Mouse (Mus musculus) lung, postnatal 36 days (tissue): ENCODE data around the gene Exoc3l.
"Not testable (repeated sequence)": the region's sequence is repeated elsewhere in the genome, so short reads cannot be mapped to it uniquely, and the experiment has no call there.

Experiments
- DNase-seq: peaks from one replicate; pipeline ENCODE4 v3.0.0; 2022; ENCODE audit warnings: mixed read lengths

The Exoc3l gene

DNA sequence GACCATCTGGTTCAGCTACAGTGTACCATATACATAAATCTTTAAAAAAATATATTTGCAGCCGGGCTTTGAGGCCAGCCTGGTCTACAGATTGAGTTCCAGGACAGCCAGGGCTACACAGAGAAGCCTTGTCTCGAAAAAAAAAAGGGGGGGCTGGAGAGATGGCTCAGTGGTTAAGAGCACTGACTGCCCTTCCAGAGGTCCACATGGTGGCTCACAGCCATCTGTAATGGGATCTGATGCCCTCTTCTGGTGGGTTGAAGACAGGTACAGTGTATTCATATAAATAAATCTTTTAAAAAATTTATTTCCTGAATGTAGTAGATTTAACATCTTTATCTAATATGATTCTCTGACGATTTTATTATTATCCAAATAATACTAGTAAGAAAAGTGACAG is 4.1 kb downstream of the Exoc3l start:
- not testable (repeated sequence) for DNase-seq

DNA sequence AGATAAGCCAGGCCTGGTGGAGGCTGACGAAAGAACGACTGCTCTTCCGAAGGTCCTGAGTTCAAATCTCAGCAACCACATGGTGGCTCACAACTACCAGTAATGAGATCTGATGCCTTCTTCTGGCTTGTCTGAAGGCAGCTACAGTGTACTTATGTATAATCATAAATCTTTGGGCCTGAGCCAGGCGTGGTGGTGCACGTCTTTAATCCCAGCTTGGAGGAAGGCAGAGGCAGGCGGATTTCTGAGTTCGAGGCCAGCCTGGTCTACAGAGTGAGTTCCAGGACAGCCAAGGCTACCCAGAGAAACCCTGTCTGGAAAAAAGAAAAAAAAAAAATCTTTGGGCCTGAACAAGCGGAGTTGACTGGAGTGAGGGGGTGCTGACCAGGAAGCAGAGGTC is 4.5 kb downstream of the Exoc3l start:
- DNase-seq = not testable (repeated sequence)

- peak; percentile 96 for DNase-seq
Measured at GRCm38 (mm10) chr8:105290554-105291314, 5.2 kb downstream of the Exoc3l start.

GRCm38 (mm10) chr8:105289805-105290460 is 6.0 kb downstream of the Exoc3l start, which contains the start of gene 4931428F04Rik:
Gene 4931428F04Rik, minus strand, starts transcription at chr8:105289864.
- peak; percentile 44 for DNase-seq

GRCm38 (mm10) chr8:105288958-105289732 is 6.8 kb downstream of the Exoc3l start:
- peak; percentile 95 for DNase-seq

- DNase-seq = no peak
Measured at GRCm38 (mm10) chr8:105288231-105288630, 7.7 kb downstream of the Exoc3l start.

DNA sequence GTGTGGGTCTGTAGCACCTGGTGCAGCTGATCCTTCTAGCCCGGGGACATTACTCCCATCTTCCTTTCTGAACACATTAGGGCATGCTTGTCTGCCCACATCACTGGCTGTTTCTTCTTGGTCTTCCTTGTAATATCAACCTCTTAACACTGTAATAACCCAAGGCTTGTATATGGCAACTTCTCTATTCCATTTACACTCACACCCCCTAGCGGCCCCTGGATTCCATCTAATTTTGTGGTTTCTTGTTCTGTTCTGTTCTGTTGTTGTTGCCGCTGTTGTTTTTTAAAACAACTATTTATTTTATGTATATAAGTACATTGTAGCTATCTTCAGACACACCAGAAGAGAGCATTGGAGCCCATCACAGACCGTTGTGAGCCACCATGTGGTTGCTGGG is 9.0 kb downstream of the Exoc3l start:
- DNase-seq = no peak

DNA sequence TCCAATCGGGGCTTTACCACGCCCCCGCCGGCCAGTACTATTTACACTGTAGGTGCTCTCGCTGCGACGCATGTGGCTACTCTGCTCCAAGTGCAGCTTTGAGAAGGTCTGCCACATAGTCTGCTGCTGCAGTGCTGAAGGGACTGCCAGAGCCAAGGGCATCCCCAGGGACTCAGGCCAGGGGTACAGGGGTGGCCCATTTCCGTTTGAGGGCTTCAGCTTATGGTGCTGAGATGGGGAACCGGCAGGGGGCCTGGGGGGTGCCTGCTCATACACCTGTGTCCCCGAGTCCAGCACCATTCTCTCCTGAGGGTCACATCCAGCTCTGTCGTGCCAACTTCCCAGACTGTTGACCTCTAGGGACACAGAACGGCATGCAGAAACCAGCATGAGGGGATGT is 10.4 kb downstream of the Exoc3l start:
- no peak for DNase-seq

DNA sequence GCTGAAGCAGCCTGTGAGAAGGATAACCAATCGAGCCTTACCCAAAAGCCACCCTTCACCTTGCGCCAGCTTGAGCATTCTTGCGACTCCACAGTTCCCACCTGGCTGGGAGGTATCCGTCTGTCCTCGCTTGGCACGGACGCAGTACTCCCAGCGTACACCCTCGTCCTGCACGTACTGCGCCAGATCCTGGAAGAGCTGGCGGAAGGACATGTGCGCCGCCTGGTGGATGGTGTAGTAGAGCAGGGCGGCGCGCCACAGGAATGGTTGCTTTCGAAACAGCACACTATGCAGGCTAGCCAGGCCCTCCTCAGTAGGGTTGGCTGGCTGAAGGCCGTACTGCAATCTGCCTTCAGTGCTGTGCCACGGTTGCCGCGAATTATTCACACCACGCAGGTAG is 12.8 kb downstream of the Exoc3l start:
- peak; percentile 74 for DNase-seq

- DNase-seq = no peak
Measured at GRCm38 (mm10) chr8:105282239-105282638, 13.7 kb downstream of the Exoc3l start.

GRCm38 (mm10) chr8:105281821-105282220 is 14.1 kb downstream of the Exoc3l start:
- peak; percentile 66 for DNase-seq

- DNase-seq = no peak
Measured at GRCm38 (mm10) chr8:105280567-105280966, 15.3 kb downstream of the Exoc3l start.

- DNase-seq = peak; percentile 90
Measured at GRCm38 (mm10) chr8:105278911-105279334, 17.0 kb downstream of the Exoc3l start.

GRCm38 (mm10) chr8:105276292-105277120 is 19.4 kb downstream of the Exoc3l start:
- DNase-seq = peak; percentile 78

DNA sequence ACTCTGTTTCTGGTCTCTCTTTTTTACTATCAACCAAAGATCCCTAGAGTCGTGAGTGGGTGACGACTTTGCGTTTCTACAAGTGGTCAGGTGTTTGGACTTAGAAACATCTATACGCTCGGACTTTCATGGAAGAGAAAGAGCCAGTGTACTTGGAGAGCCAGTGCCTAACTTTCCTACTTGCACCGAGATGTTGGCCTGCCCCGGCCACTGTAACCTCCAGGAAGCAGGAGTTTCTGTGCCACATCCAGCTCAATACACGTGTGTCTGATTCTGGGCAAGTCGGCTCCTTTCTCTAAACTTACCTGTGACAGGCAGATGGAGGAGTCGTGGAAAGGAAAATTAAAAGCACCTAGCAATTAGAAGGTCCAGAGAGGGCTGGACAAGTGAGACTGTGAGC is 20.1 kb downstream of the Exoc3l start, which contains the start of gene Nol3:
Nol3 (plus strand) TSS at position 301 of the 400 bp plus-strand sequence.
- DNase-seq = no peak

- no peak for DNase-seq
Measured at GRCm38 (mm10) chr8:105275387-105275786, 20.5 kb downstream of the Exoc3l start.

DNA sequence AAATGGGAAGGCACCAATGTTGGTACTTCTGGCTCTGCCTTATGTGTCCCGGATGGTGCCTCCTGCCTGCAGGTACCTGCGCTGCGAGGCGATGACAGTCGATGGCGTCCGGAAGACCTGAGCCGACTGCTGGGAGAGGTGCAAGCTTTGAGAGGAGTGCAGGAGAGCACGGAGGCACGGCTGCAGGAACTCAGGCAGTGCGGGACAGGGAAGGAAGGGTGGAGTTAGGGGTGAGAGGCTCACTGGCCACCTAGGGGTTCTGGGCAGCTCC is 25.1 kb downstream of the Exoc3l start:
- no peak for DNase-seq

GRCm38 (mm10) chr8:105270101-105270915 is 25.6 kb downstream of the Exoc3l start:
- DNase-seq = no peak

GRCm38 (mm10) chr8:105269461-105269947 is 26.4 kb downstream of the Exoc3l start, which contains the start of gene Hsf4:
Gene Hsf4, plus strand, starts transcription at chr8:105269801.
- peak; percentile 84 for DNase-seq

GRCm38 (mm10) chr8:105269075-105269458 is 26.8 kb downstream of the Exoc3l start:
- peak; percentile 86 for DNase-seq

DNA sequence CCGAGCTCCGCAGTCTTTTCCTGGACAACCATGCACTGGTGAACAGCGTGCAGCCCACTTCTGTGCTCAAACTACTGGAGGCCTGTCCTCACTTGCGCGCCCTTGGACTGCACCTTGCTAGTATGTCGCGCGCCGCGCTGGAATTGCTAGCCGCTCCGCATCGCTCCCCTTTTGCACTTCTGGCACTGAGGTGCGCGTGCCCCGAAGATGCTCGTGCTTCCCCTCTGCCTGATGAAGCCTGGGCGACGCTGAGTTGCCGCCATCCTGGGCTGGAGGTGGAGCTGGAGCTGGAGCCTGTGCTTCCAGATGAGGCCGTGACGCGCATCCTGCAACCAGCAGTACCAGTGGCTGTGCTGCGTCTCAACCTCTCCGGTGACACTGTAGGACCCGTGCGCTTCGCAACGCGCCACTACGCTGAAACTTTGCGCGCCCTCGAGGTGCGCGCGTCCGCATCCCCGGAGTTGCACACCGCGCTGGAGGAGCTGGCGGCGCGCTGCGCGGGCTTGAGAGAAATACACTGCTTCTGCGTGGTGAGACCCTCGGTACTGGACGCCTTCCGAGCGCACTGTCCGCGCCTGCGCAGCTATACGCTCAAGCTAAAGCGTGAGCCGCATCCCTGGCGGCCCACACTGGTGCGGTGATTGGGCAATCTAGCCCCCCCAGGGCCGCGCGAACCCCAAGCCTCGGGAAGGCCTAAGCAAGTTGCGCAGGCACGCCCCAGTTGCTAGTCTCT is 27.4 kb downstream of the Exoc3l start:
- DNase-seq = peak; percentile 34
